9 mouse cellular contexts compared by ENCODE assay signal in the genomic region with DNA sequence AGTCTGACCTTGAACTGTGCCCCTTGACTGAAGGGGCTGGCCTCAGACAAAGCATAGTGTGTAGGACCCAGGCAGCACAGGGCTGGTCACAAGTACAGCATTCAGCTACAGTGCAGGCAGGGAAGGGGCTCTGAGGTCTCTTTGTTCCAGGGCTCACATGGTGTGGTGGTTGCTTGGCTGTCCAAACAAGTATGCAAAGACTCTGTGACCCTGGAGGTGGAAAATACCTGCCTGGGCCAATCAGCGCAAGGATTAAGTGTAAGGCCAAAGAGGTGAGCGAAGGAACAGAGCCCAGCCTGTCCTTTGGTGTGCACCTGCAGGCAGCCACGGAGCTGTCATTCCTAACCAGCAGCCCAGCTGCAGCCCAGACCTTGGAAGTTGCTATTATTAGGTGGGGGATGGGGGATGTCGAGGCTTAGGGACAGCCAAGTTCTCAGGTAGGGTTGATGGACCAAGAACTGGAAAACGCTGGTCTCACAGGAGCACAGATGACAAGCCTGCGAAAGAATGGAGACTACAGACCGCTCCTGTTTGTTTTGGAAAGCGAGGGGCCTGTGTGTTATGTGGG. TPM values are rescaled to one million over a fixed set of nuclear protein-coding genes. Genes with fewer than 3 reads are reported as not detected.
DNase-seq lines count a peak whose midpoint lies in the region; ATAC-seq and TF ChIP-seq lines count a peak whose summit lies in the region.
"Had no signal": no experiment of that assay in that cellular context is flagged by ENCODE, and none has a peak within 500 bp of the region (broad histone marks: within the 10 kb centered on the region; RNA-seq: fewer than 3 reads in every experiment).

No protein-coding gene starts in this region.

- no peak overlapping the region for H3K4me3 ChIP-seq in heart, embryonic 15.5 days
- no peak overlapping the region for H3K4me3 ChIP-seq in heart, adult 2 months
- H3K4me3 ChIP-seq in hindbrain, postnatal 0 days (ENCODE audit: low read length) = no peak overlapping the region

- no peak overlapping the region for H3K4me2 ChIP-seq in heart, embryonic 15.5 days
- H3K4me2 ChIP-seq in hindbrain, postnatal 0 days (ENCODE audit: low read depth, low read length) = no peak overlapping the region

- peak; percentile 42 for ATAC-seq in heart, embryonic 15.5 days (replicated peaks; ENCODE audit: insufficient number of reproducible peaks, insufficient read depth, low FRiP score, low read depth)
- ATAC-seq in hindbrain, postnatal 0 days = peak; percentile 36; the same call in 1 of the 2 replicates

- intact Hi-C loops in heart, adult 2 months (cut with DNase I) = loop anchor here (5.0 kb wide), 1 partner anchor 50 kb away; no protein-coding TSS in a partner anchor

- H3K36me3 ChIP-seq in heart, embryonic 15.5 days = no peaks in the 10 kb centered on the region
- H3K36me3 ChIP-seq in heart, adult 2 months (ENCODE audit: control insufficient read depth, insufficient read depth, low read length) = no peaks in the 10 kb centered on the region
- H3K36me3 ChIP-seq in hindbrain, postnatal 0 days (ENCODE audit: insufficient read depth, low read length) = no peaks in the 10 kb centered on the region

- H3K27ac ChIP-seq in heart, embryonic 15.5 days = no peak overlapping the region; the same call in 1 of the 2 replicates
- H3K27ac ChIP-seq in heart, adult 2 months = no peak overlapping the region
- H3K27ac ChIP-seq in hindbrain, postnatal 0 days = peak overlapping the region; percentile 16; the same call in 1 of the 2 replicates

- TF ChIP-seq CTCF in heart, adult 2 months (IDR thresholded peaks at IDR 0.05) = no peak
- no peak for TF ChIP-seq CTCF in brain, embryonic 14.5 days (IDR thresholded peaks at IDR 0.05; ENCODE audit: borderline replicate concordance, extremely low read depth, insufficient read depth, insufficient read length)
- TF ChIP-seq CTCF in hindbrain, postnatal 0 days (IDR thresholded peaks at IDR 0.05; ENCODE audit: low read depth) = no peak

- TF ChIP-seq POLR2A in heart, adult 2 months (IDR thresholded peaks at IDR 0.05; ENCODE audit: insufficient read depth, low read depth, low read length) = no peak
- no peak for TF ChIP-seq POLR2A in brain, embryonic 14.5 days (IDR thresholded peaks at IDR 0.05; ENCODE audit: borderline replicate concordance, extremely low read depth, insufficient read depth, insufficient read length, poor library complexity, severe bottlenecking)

- no peaks in the 10 kb centered on the region for H3K27me3 ChIP-seq in heart, embryonic 15.5 days
- H3K27me3 ChIP-seq in heart, adult 2 months (ENCODE audit: control insufficient read depth, insufficient read depth, low read length) = no peaks in the 10 kb centered on the region
- H3K27me3 ChIP-seq in hindbrain, postnatal 0 days (ENCODE audit: insufficient read depth, low read length) = no peaks in the 10 kb centered on the region

- H3K79me2 ChIP-seq in heart, adult 2 months (replicated peaks; ENCODE audit: control insufficient read depth, insufficient read depth, low read length) = no peaks in the 10 kb centered on the region

- WGBS in heart, embryonic 15.5 days = 58% methylated on average over 8 of the region's 8 CpGs
- 62% methylated on average over 8 of the region's 8 CpGs for WGBS in heart, adult 2 months
- 63% methylated on average over 8 of the region's 8 CpGs for WGBS in hindbrain, postnatal 0 days

- no peaks in the 10 kb centered on the region for H3K9me3 ChIP-seq in heart, embryonic 15.5 days (replicated peaks)
- H3K9me3 ChIP-seq in hindbrain, postnatal 0 days (ENCODE audit: low read length) = no peaks in the 10 kb centered on the region

- TF ChIP-seq EP300 in heart, adult 2 months (IDR thresholded peaks at IDR 0.05; ENCODE audit: insufficient read depth, low read depth, low read length) = no peak

- H3K9ac ChIP-seq in heart, embryonic 15.5 days = no peak overlapping the region
- H3K9ac ChIP-seq in heart, adult 2 months (ENCODE audit: low read depth, low read length) = no peak overlapping the region
- no peak overlapping the region for H3K9ac ChIP-seq in hindbrain, postnatal 0 days (replicated peaks; ENCODE audit: low read length)

- H3K4me1 ChIP-seq in heart, embryonic 15.5 days (replicated peaks) = peaks cover 15% of the 10 kb centered on the region
- no peaks in the 10 kb centered on the region for H3K4me1 ChIP-seq in heart, adult 2 months (ENCODE audit: control insufficient read depth, insufficient read depth, low read length)
- peaks cover 8% of the 10 kb centered on the region; the same call in 1 of the 2 replicates for H3K4me1 ChIP-seq in hindbrain, postnatal 0 days (ENCODE audit: insufficient read depth, low read length)

- DNase-seq in heart, adult 2 months = no peak
- peak; percentile 41 for DNase-seq in brain, embryonic 14.5 days (ENCODE audit: low read depth)
- no peak for DNase-seq in hindbrain, postnatal 0 days (ENCODE audit: low spot score)
- peak; percentile 45 for DNase-seq in mesoderm, embryonic 11.5 days (ENCODE audit: low read depth, low spot score)
- DNase-seq in urinary bladder, postnatal 25 days (ENCODE audit: low spot score) = no peak
- no peak for DNase-seq in spleen, adult 18-20 months
- no peak for DNase-seq in cerebellum, adult 8-10 months
- DNase-seq: heart, adult 18-20 months had no signal

RNA-seq across cellular contexts. Expression of a gene that starts 32.3 kb away (rescaled TPM):
- polyA plus RNA-seq in heart, embryonic 15.5 days (2015; fragmentation: Nextera tagmentation; extraction: Ambion mirVana) = 0.54 and 1.2 TPM in 2 replicates
- total RNA-seq in heart, adult 2 months (2021) = 1 to 10 TPM; 2.5 to 3.2 TPM
- polyA plus RNA-seq in heart, adult 2 months (2012; rRNA removed) = 1.0 and 1.1 TPM in 2 replicates
- polyA plus RNA-seq in brain, embryonic 14.5 days (2012; rRNA removed) = 2.1 and 3.2 TPM in 2 replicates
- total RNA-seq in hindbrain, postnatal 0 days (2014; rRNA removed) = 2.6 and 3.1 TPM in 2 replicates
- 1.7 and 2.6 TPM in 2 replicates for polyA plus RNA-seq in hindbrain, postnatal 0 days (2015; fragmentation: Nextera tagmentation; extraction: Ambion mirVana)

Comparison
In these comparisons a context has a peak if more than half of its experiments do, and no peak if none do; other contexts are left out.
1. DNase-seq: peak in brain, embryonic 14.5 days (single experiment) and mesoderm, embryonic 11.5 days (single experiment); none in heart, adult 2 months (0 of 2), hindbrain, postnatal 0 days (single experiment), urinary bladder, postnatal 25 days (single experiment), spleen, adult 18-20 months (0 of 2) and cerebellum, adult 8-10 months (single experiment).